16 mouse cellular contexts compared by ENCODE assay signal in genomic region chr9:66239691-66240090, GRCm38 (mm10).
DNase-seq lines count a peak whose midpoint lies in the region; TF ChIP-seq lines count a peak whose summit lies in the region.
"Had no signal": no experiment of that assay in that cellular context is flagged by ENCODE, and none has a peak within 500 bp of the region (broad histone marks: within the 10 kb centered on the region; RNA-seq: fewer than 3 reads in every experiment).

No protein-coding gene starts in this region.

- no peak for TF ChIP-seq CTCF in lung, adult 2 months (IDR thresholded peaks at IDR 0.05; ENCODE audit: insufficient read depth, low read length)

- no peak overlapping the region for H3K4me3 ChIP-seq in brown adipose tissue, adult 24 weeks (ENCODE audit: insufficient read depth, low read depth, low read length)
- no peak overlapping the region for H3K4me3 ChIP-seq in lung, adult 2 months (replicated peaks; ENCODE audit: extremely low read depth, low read depth, low read length)
- H3K4me3 ChIP-seq: embryonic facial prominence, embryonic 12.5 days; forebrain, embryonic 15.5 days; limb, embryonic 12.5 days; stomach, embryonic 15.5 days had no signal

- peak; percentile 16 to 52 for DNase-seq in kidney, postnatal 25 days
- DNase-seq in kidney, adult 8-10 months = no peak
- DNase-seq in lung, adult 2 months = peak; percentile 58
- peak; percentile 44 to 79 for DNase-seq in lung, postnatal 4 days
- DNase-seq in cerebellum, postnatal 36 days = no peak
- DNase-seq in spleen, adult 12 weeks (ENCODE audit: low spot score) = no peak
- DNase-seq: cerebellum, adult 11-12 months; heart, adult 18-20 months; midbrain, embryonic 14.5 days; right cerebral cortex, adult 18-20 months had no signal

- WGBS in lung, adult 2 months = 46% methylated on average over 3 of the region's 3 CpGs

- TF ChIP-seq POLR2A in lung, adult 2 months (IDR thresholded peaks at IDR 0.05; ENCODE audit: borderline replicate concordance, extremely low read depth, low read depth, low read length) = no peak

- peaks cover 34% of the 10 kb centered on the region for H3K4me1 ChIP-seq in brown adipose tissue, adult 24 weeks (ENCODE audit: control insufficient read depth, insufficient read depth, insufficient read length, low read length)
- H3K4me1 ChIP-seq in lung, adult 2 months (ENCODE audit: control insufficient read depth, insufficient read depth, low read length) = peaks cover 20% of the 10 kb centered on the region
- H3K4me1 ChIP-seq: embryonic facial prominence, embryonic 12.5 days; forebrain, embryonic 15.5 days; stomach, embryonic 15.5 days had no signal

- peak overlapping the region; percentile 13 for H3K27ac ChIP-seq in brown adipose tissue, adult 24 weeks (replicated peaks; ENCODE audit: low read depth, low read length)
- H3K27ac ChIP-seq: embryonic facial prominence, embryonic 12.5 days; forebrain, embryonic 15.5 days; kidney, postnatal 0 days; limb, embryonic 12.5 days; stomach, embryonic 15.5 days had no signal

Comparison
In these comparisons a context has a peak if more than half of its experiments do, and no peak if none do; other contexts are left out.
1. DNase-seq: peak in kidney, postnatal 25 days (2 of 2), lung, adult 2 months (single experiment) and lung, postnatal 4 days (2 of 2); none in kidney, adult 8-10 months (0 of 2), cerebellum, postnatal 36 days (0 of 2) and spleen, adult 12 weeks (single experiment).